10 mouse cellular contexts compared by ENCODE assay signal in the genomic region with DNA sequence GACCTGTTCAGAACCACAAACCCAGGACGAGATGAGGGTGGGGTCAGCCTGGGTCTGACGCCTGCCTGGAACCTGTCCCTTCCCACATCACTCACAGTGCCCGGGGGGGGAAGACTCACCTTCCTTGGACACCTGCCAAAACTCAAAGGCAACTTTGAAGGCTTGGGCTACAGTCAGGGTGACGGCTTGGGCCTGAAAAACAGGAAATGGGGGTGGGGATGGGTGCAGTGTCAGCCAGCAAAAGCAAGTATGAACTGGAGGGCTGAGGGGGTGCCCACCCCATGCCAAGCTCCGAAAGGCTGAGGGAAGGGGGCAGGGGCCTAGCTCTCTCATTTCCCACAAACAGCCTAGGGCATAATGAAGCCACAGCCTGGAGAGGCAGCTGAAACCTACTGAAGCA. TPM values are rescaled to one million over a fixed set of nuclear protein-coding genes. Genes with fewer than 3 reads are reported as not detected.
A peak's percentile ranks its signal among the peaks of the same experiment; 100 is the strongest.
DNase-seq lines count a peak whose midpoint lies in the region; ATAC-seq lines count a peak whose summit lies in the region.
"Had no signal": no experiment of that assay in that cellular context is flagged by ENCODE, and none has a peak within 500 bp of the region (broad histone marks: within the 10 kb centered on the region; RNA-seq: fewer than 3 reads in every experiment).

No protein-coding gene starts in this region.

- no peaks in the 10 kb centered on the region for H3K27me3 ChIP-seq in limb, embryonic 13.5 days
- H3K27me3 ChIP-seq in kidney, embryonic 16.5 days (ENCODE audit: insufficient read depth, low read length) = no peaks in the 10 kb centered on the region
- H3K27me3 ChIP-seq: hindbrain, embryonic 13.5 days had no signal

- no peak overlapping the region for H3K4me3 ChIP-seq in limb, embryonic 13.5 days
- H3K4me3 ChIP-seq in kidney, embryonic 16.5 days (ENCODE audit: low read length) = no peak overlapping the region
- H3K4me3 ChIP-seq: hindbrain, embryonic 13.5 days had no signal

- H3K27ac ChIP-seq in limb, embryonic 13.5 days = peak overlapping the region; percentile 52; the same call in 1 of the 2 replicates
- no peak overlapping the region for H3K27ac ChIP-seq in kidney, embryonic 16.5 days (ENCODE audit: low read length)
- H3K27ac ChIP-seq: hindbrain, embryonic 13.5 days had no signal

- H3K36me3 ChIP-seq in limb, embryonic 13.5 days = peaks cover 56% of the 10 kb centered on the region
- H3K36me3 ChIP-seq in kidney, embryonic 16.5 days (ENCODE audit: insufficient read depth, low read length) = peaks cover 18% of the 10 kb centered on the region
- H3K36me3 ChIP-seq: hindbrain, embryonic 13.5 days had no signal

- no peak overlapping the region for H3K9ac ChIP-seq in limb, embryonic 13.5 days
- H3K9ac ChIP-seq in kidney, embryonic 16.5 days (replicated peaks; ENCODE audit: low read length) = no peak overlapping the region
- H3K9ac ChIP-seq: hindbrain, embryonic 13.5 days; liver, embryonic 14.5 days had no signal

- peaks cover 54% of the 10 kb centered on the region for H3K4me1 ChIP-seq in limb, embryonic 13.5 days
- peaks cover 45% of the 10 kb centered on the region for H3K4me1 ChIP-seq in kidney, embryonic 16.5 days (ENCODE audit: insufficient read depth, low read length)

- WGBS in limb, embryonic 13.5 days = 47% methylated on average over 5 of the region's 5 CpGs
- WGBS in kidney, embryonic 16.5 days = 55% methylated on average over 5 of the region's 5 CpGs

- DNase-seq in urinary bladder, postnatal 14 days (ENCODE audit: low spot score) = peak; percentile 81
- DNase-seq in urinary bladder, adult 2 months (ENCODE audit: low spot score) = no peak
- DNase-seq in spleen, postnatal 36 days (ENCODE audit: low spot score in 2 of 2) = peak; percentile 79 to 80
- no peak for DNase-seq in layer of hippocampus, adult 9-10 months (ENCODE audit: low spot score)
- no peak for DNase-seq in cerebellum, adult 9-11 months
- DNase-seq: gastrocnemius, postnatal 14 days had no signal

- no peak overlapping the region for H3K4me2 ChIP-seq in limb, embryonic 13.5 days (replicated peaks)
- no peak overlapping the region for H3K4me2 ChIP-seq in kidney, embryonic 16.5 days (replicated peaks; ENCODE audit: low read depth, low read length)
- H3K4me2 ChIP-seq: hindbrain, embryonic 13.5 days had no signal

- no peaks in the 10 kb centered on the region for H3K9me3 ChIP-seq in limb, embryonic 13.5 days
- no peaks in the 10 kb centered on the region for H3K9me3 ChIP-seq in kidney, embryonic 16.5 days (ENCODE audit: low read length)
- H3K9me3 ChIP-seq: hindbrain, embryonic 13.5 days had no signal

- ATAC-seq in limb, embryonic 13.5 days (ENCODE audit: low FRiP score, low read depth) = no peak
- no peak for ATAC-seq in kidney, embryonic 16.5 days (ENCODE audit: low FRiP score, low TSS enrichment)

RNA-seq across cellular contexts. Expression of a gene that starts 17.6 kb away (rescaled TPM):
- 17.9 and 21.4 TPM in 2 replicates for polyA plus RNA-seq in urinary bladder, adult 2 months (2012; rRNA removed)
- 22.0 and 24.5 TPM in 2 replicates for polyA plus RNA-seq in limb, embryonic 13.5 days (2015; fragmentation: Nextera tagmentation; extraction: Ambion mirVana)
- polyA plus RNA-seq in kidney, embryonic 16.5 days (2015; fragmentation: Nextera tagmentation; extraction: Ambion mirVana) = 21.7 and 23.1 TPM in 2 replicates

RNA-seq across cellular contexts. Expression of a gene that starts 46.2 kb away (rescaled TPM):
- polyA plus RNA-seq in urinary bladder, adult 2 months (2012; rRNA removed) = 7.3 and 12.7 TPM in 2 replicates
- polyA plus RNA-seq in limb, embryonic 13.5 days (2015; fragmentation: Nextera tagmentation; extraction: Ambion mirVana) = 2.9 and 3.5 TPM in 2 replicates
- polyA plus RNA-seq in kidney, embryonic 16.5 days (2015; fragmentation: Nextera tagmentation; extraction: Ambion mirVana) = 3.5 and 3.7 TPM in 2 replicates

Comparison
In these comparisons a context has a peak if more than half of its experiments do, and no peak if none do; other contexts are left out.
1. DNase-seq: peak in urinary bladder, postnatal 14 days (single experiment) and spleen, postnatal 36 days (2 of 2); none in urinary bladder, adult 2 months (single experiment), layer of hippocampus, adult 9-10 months (single experiment) and cerebellum, adult 9-11 months (single experiment).